Comparison of ENCODE assay signal across 20 mouse cellular contexts in genomic region chr1:37560356-37560755, GRCm38 (mm10). TPM values are rescaled to one million over a fixed set of nuclear protein-coding genes. Genes with fewer than 3 reads are reported as not detected.
DNase-seq lines count a peak whose midpoint lies in the region; TF ChIP-seq lines count a peak whose summit lies in the region.
"Had no signal": no experiment of that assay in that cellular context is flagged by ENCODE, and none has a peak within 500 bp of the region (broad histone marks: within the 10 kb centered on the region; RNA-seq: fewer than 3 reads in every experiment).

No protein-coding gene starts in this region.

- no peaks in the 10 kb centered on the region for H3K36me3 ChIP-seq in heart, embryonic 10.5 days
- H3K36me3 ChIP-seq: embryonic facial prominence, embryonic 15.5 days; limb, embryonic 15.5 days had no signal

- TF ChIP-seq CTCF in cerebellum, adult 2 months (IDR thresholded peaks at IDR 0.05; ENCODE audit: borderline replicate concordance, insufficient read depth, low read depth, low read length), result no peak

- no peak overlapping the region for H3K27ac ChIP-seq in cerebellum, adult 2 months (ENCODE audit: insufficient read depth, low read length)
- H3K27ac ChIP-seq in heart, embryonic 10.5 days, result no peak overlapping the region
- H3K27ac ChIP-seq: embryonic facial prominence, embryonic 15.5 days; gastrocnemius, adult 2 months; limb, embryonic 15.5 days; liver, embryonic 14.5 days had no signal

- no peak overlapping the region for H3K4me3 ChIP-seq in cerebellum, adult 2 months (replicated peaks; ENCODE audit: insufficient read depth, low read depth, low read length)
- no peak overlapping the region for H3K4me3 ChIP-seq in heart, embryonic 10.5 days
- H3K4me3 ChIP-seq: embryonic facial prominence, embryonic 15.5 days; gastrocnemius, adult 2 months; limb, embryonic 15.5 days; megakaryocyte, embryonic 14.5 days had no signal

- intact Hi-C loops in left cerebral cortex, postnatal 14 days (cut with DNase I), result no loop called here

- TF ChIP-seq POLR2A in cerebellum, adult 2 months (IDR thresholded peaks at IDR 0.05; ENCODE audit: borderline replicate concordance, insufficient read depth, low read length), result no peak

- H3K9me3 ChIP-seq in heart, embryonic 10.5 days, result no peaks in the 10 kb centered on the region
- H3K9me3 ChIP-seq: embryonic facial prominence, embryonic 15.5 days; limb, embryonic 15.5 days had no signal

- 17% methylated on average over 4 of the region's 4 CpGs for WGBS in cerebellum, adult 2 months
- WGBS in heart, embryonic 10.5 days, result 76% methylated on average over 4 of the region's 4 CpGs

- DNase-seq in cerebellum, adult 2 months, result peak; percentile 25 to 52
- DNase-seq in cerebellum, adult 8-10 months, result no peak
- DNase-seq in heart, adult 11 months, result peak; percentile 75
- DNase-seq in heart, embryonic 10.5 days (ENCODE audit: low spot score), result no peak
- DNase-seq in left cerebral cortex, postnatal 14 days (ENCODE audit: low spot score in 2 of 2), result peak; percentile 12 to 31
- DNase-seq in left cerebral cortex, adult 9 months (ENCODE audit: low spot score in 2 of 2), result no peak
- DNase-seq in brain, adult 2 months (ENCODE audit: low read depth, low spot score), result peak; percentile 44
- DNase-seq in urinary bladder, postnatal 4 days (ENCODE audit: low spot score in 2 of 2), result no peak
- DNase-seq: adrenal gland, postnatal 10 days; gastrocnemius, adult 2 months; heart, postnatal 4 days; kidney, adult 18-20 months; layer of hippocampus, postnatal 36 days; lung, embryonic 14.5 days; right cerebral cortex, postnatal 4 days; thymus, adult 18-20 months had no signal

- no peaks in the 10 kb centered on the region; the same call in 1 of the 2 replicates for H3K4me1 ChIP-seq in cerebellum, adult 2 months (ENCODE audit: control insufficient read depth, insufficient read depth, low read length)
- H3K4me1 ChIP-seq in heart, embryonic 10.5 days, result no peaks in the 10 kb centered on the region
- H3K4me1 ChIP-seq: embryonic facial prominence, embryonic 15.5 days; limb, embryonic 15.5 days; megakaryocyte, embryonic 14.5 days had no signal

- H3K27me3 ChIP-seq in cerebellum, adult 2 months (ENCODE audit: control insufficient read depth, insufficient read depth, low read length), result no peaks in the 10 kb centered on the region
- H3K27me3 ChIP-seq in heart, embryonic 10.5 days (ENCODE audit: insufficient read depth, poor library complexity, severe bottlenecking), result no peaks in the 10 kb centered on the region
- H3K27me3 ChIP-seq: embryonic facial prominence, embryonic 15.5 days; limb, embryonic 15.5 days had no signal

RNA-seq across cellular contexts. Expression of gene Mgat4a, which starts 19.5 kb away (rescaled TPM):
- polyA plus RNA-seq in cerebellum, adult 2 months (2012; rRNA removed), result 16.3 and 16.8 TPM in 2 replicates
- 1.3 and 3.2 TPM in 2 replicates for polyA plus RNA-seq in heart, embryonic 10.5 days (2016; fragmentation: Nextera tagmentation; extraction: Ambion mirVana)
- total RNA-seq in left cerebral cortex, postnatal 14 days (2021), result 10 to 100 TPM; 24.9 to 30.3 TPM

Comparison
In these comparisons a context has a peak if more than half of its experiments do, and no peak if none do; other contexts are left out.
1. DNase-seq: peak in cerebellum, adult 2 months (2 of 2), heart, adult 11 months (single experiment), left cerebral cortex, postnatal 14 days (2 of 2) and brain, adult 2 months (single experiment); none in cerebellum, adult 8-10 months (single experiment), heart, embryonic 10.5 days (single experiment), left cerebral cortex, adult 9 months (0 of 2) and urinary bladder, postnatal 4 days (0 of 2).